Mouse (Mus musculus) thymus, postnatal 25 days (tissue): Measurements from ENCODE around the gene BC030867.

Source experiments
- DNase-seq: peaks from one replicate; pipeline ENCODE4 v3.0.0; 2022

BC030867 gene

GRCm38 (mm10) chr11:102248630-102249230 is at the start of gene BC030867:
BC030867 (plus strand) TSS chr11:102248882.
- peak; percentile 96 for DNase-seq

- no peak for DNase-seq
These were observed 48.8 kb upstream of the BC030867 start for GRCm38 (mm10) chr11:102199856-102200255.

GRCm38 (mm10) chr11:102201408-102201821 is 47.3 kb upstream of the BC030867 start:
- DNase-seq = no peak

- DNase-seq = no peak
These were observed 42.2 kb upstream of the BC030867 start for GRCm38 (mm10) chr11:102206481-102206880.

GRCm38 (mm10) chr11:102207825-102208777 is 40.6 kb upstream of the BC030867 start:
- no peak for DNase-seq

- DNase-seq = no peak
These were observed 39.8 kb upstream of the BC030867 start for GRCm38 (mm10) chr11:102208846-102209245.

GRCm38 (mm10) chr11:102209742-102210141 is 38.9 kb upstream of the BC030867 start:
- DNase-seq = peak; percentile 39

- no peak for DNase-seq
These were observed 38.5 kb upstream of the BC030867 start for GRCm38 (mm10) chr11:102210185-102210584.

GRCm38 (mm10) chr11:102211011-102211410 is 37.7 kb upstream of the BC030867 start:
- DNase-seq = no peak

GRCm38 (mm10) chr11:102211936-102212341 is 36.7 kb upstream of the BC030867 start:
- no peak for DNase-seq

- DNase-seq = no peak
These were observed 34.1 kb upstream of the BC030867 start for GRCm38 (mm10) chr11:102214430-102215156.

GRCm38 (mm10) chr11:102215511-102215910 is 33.2 kb upstream of the BC030867 start:
- no peak for DNase-seq

GRCm38 (mm10) chr11:102216056-102216885 is 32.4 kb upstream of the BC030867 start:
- no peak for DNase-seq

GRCm38 (mm10) chr11:102216886-102217240 is 31.8 kb upstream of the BC030867 start:
- no peak for DNase-seq

GRCm38 (mm10) chr11:102217396-102217795 is 31.3 kb upstream of the BC030867 start:
- DNase-seq = no peak

- DNase-seq = no peak
These were observed 30.7 kb upstream of the BC030867 start for GRCm38 (mm10) chr11:102217876-102218430.

GRCm38 (mm10) chr11:102218783-102219182 is 29.9 kb upstream of the BC030867 start:
- peak; percentile 87 for DNase-seq

- no peak for DNase-seq
These were observed 29.3 kb upstream of the BC030867 start for GRCm38 (mm10) chr11:102219247-102219993.

GRCm38 (mm10) chr11:102219994-102220346 is 28.7 kb upstream of the BC030867 start:
- no peak for DNase-seq

- DNase-seq = no peak
These were observed 28.2 kb upstream of the BC030867 start for GRCm38 (mm10) chr11:102220451-102220850.

GRCm38 (mm10) chr11:102221243-102221953 is 27.3 kb upstream of the BC030867 start:
- DNase-seq = no peak
